Mouse (Mus musculus) kidney, postnatal 0 days (tissue): ENCODE data around the gene Trank1. TPM values are rescaled to one million over a fixed set of nuclear protein-coding genes. Genes with fewer than 3 reads are reported as not detected.

Source experiments
- ATAC-seq: fragments of 200-750 bp; cut with Nextera tagmentation; replicated peaks from 2 replicates; pipeline ENCODE4 v1.8.0; 2017; ENCODE audit warnings: low read depth, moderate number of reproducible peaks, moderate TSS enrichment, moderate library complexity; ENCODE audit not compliant: low FRiP score
- DNase-seq: peaks from one replicate; pipeline ENCODE4 v3.0.0-alpha.2; 2016; ENCODE audit warnings: low spot score
- H3K27ac ChIP-seq: fragments of 300-500 bp; sonication (generic); 2 replicates; pipeline ENCODE4 v1.5.1; 2014; ENCODE audit warnings: mild to moderate bottlenecking
- H3K27me3 ChIP-seq: fragments of 300-500 bp; sonication (generic); 2 replicates; pipeline ENCODE4 v1.6.1; 2014; ENCODE audit warnings: low read length, mixed read lengths; ENCODE audit not compliant: insufficient read depth
- H3K36me3 ChIP-seq: fragments of 300-500 bp; sonication (generic); 2 replicates; pipeline ENCODE4 v1.6.1; 2014; ENCODE audit warnings: low read length, mixed read lengths; ENCODE audit not compliant: insufficient read depth
- H3K4me1 ChIP-seq: fragments of 300-500 bp; sonication (generic); replicated peaks from 2 replicates; pipeline ENCODE4 v1.6.1; 2014; ENCODE audit warnings: antibody characterized with exemption, low read length, mixed read lengths; ENCODE audit not compliant: insufficient read depth
- H3K4me2 ChIP-seq: fragments of 300-500 bp; sonication (generic); 2 replicates; pipeline ENCODE4 v1.6.1; 2014; ENCODE audit warnings: mild to moderate bottlenecking, low read length, moderate library complexity, mixed read lengths
- H3K4me3 ChIP-seq: fragments of 300-500 bp; sonication (generic); replicated peaks from 2 replicates; pipeline ENCODE4 v1.5.1; 2014; ENCODE audit warnings: low read depth, low read length
- H3K9ac ChIP-seq: fragments of 300-500 bp; sonication (generic); 2 replicates; pipeline ENCODE4 v1.6.1; 2014; ENCODE audit warnings: low read depth, low read length
- H3K9me3 ChIP-seq: fragments of 300-500 bp; sonication (generic); replicated peaks from 2 replicates; pipeline ENCODE4 v1.6.1; 2016; ENCODE audit warnings: low read length, inconsistent platforms, mixed read lengths
- CTCF ChIP-seq: IDR thresholded peaks from 2 replicates; pipeline ENCODE4 v1.5.1; 2016; ENCODE audit warnings: antibody characterized with exemption, low read depth, mild to moderate bottlenecking, moderate library complexity
- WGBS: fragments of 180-500 bp; shearing (Covaris S2); extraction: QIAGEN DNeasy Blood & Tissue Kit; methylation state at CpG from one replicate; pipeline ENCODE4 v1.1.7; 2014; 5-methylcytosine and 5-hydroxymethylcytosine counted together
- polyA plus RNA-seq: library from polyadenylated mRNA; unstranded; fragments of >200 nt; fragmentation: Nextera tagmentation; extraction: Ambion mirVana; gene quantifications from 2 replicates; pipeline ENCODE4 v1.2.1, GENCODE M21; 2015

The Trank1 gene
- polyA plus RNA-seq, 1 experiment from 2014 or later, result 1.0 TPM

DNA sequence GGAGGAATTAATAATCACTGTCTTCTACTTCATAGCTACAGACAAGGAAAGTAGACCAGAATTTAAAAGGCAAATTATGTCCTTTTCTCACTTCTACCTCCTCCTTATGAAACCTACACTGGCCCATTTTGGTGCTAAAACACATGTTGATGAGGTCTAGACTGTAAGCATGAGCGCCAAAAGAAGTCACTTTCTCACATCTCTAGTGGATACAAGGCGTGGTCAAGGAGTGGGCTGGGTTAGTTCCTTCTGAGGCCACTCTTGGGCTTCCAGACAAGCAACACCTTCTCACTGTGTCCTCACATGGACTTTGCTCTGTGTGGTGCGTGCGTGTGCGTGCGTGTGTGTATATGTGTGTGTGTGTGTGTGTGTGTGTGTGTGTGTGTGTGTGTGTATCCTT, 70.9 kb downstream of the Trank1 start:
- no peak for ATAC-seq
- Histone ChIP-seq H3K36me3 (no peaks in the 10 kb centered on the region), H3K9ac (no peak overlapping the region), H3K9me3 (no peaks in the 10 kb centered on the region), H3K27me3 (no peaks in the 10 kb centered on the region), H3K4me3 (no peak overlapping the region), H3K4me1 (no peaks in the 10 kb centered on the region), H3K27ac (no peak overlapping the region), H3K4me2 (no peak overlapping the region)
- DNase-seq, result no peak
- WGBS, result 93% methylated on average over 6 of the region's 6 CpGs
- TF ChIP-seq CTCF, result no peak

DNA sequence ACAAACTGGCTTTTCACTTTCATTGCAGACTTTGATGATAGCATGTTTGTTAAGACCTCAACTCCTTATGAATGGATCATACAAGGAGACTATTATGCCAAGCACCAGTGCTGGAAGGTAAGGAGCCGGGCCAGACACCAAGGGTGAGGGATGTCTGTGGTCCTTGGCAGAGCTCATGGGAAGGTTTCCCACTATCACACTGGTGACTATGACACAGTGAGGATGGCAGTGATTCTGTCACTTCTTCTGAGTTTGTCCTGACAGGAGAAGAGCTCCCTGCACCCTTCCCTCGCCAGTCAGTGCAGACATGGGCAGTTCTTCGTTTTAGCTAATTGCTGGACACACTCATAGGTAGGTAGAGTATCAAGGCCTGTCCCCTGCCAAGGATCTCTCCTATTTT, 71.5 kb downstream of the Trank1 start:
- Histone ChIP-seq H3K36me3 (no peaks in the 10 kb centered on the region), H3K4me3 (no peak overlapping the region), H3K9ac (no peak overlapping the region), H3K27me3 (no peaks in the 10 kb centered on the region), H3K4me1 (no peaks in the 10 kb centered on the region), H3K27ac (no peak overlapping the region), H3K9me3 (no peaks in the 10 kb centered on the region), H3K4me2 (no peak overlapping the region)
- DNase-seq (no peak), ATAC-seq (no peak)
- no peak for TF ChIP-seq CTCF
- WGBS, result 84% methylated on average over 3 of the region's 3 CpGs

DNA sequence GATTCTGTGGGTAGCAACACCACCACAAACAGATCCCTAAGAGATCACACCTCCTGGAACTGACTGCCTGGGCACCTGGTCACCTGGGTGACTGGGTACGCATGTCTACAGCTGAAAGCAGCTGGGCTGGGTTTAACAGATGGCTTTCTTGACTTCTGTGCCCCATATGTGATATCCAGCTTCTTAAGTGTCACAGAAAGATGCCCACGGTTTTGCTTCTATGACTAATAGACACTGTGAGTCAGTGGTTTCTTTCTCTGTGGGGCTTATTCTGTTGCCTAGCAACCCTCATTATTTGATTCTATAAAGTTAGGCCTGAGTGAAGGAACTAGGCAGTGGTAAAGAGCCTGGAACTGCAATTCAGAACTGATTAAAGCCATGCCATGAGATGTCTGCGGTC, 72.2 kb downstream of the Trank1 start:
- Histone ChIP-seq H3K9me3 (no peaks in the 10 kb centered on the region), H3K4me1 (no peaks in the 10 kb centered on the region), H3K4me2 (no peak overlapping the region), H3K9ac (no peak overlapping the region), H3K27ac (no peak overlapping the region), H3K4me3 (no peak overlapping the region), H3K27me3 (no peaks in the 10 kb centered on the region), H3K36me3 (no peaks in the 10 kb centered on the region)
- TF ChIP-seq CTCF, result no peak
- 70% methylated on average over 3 of the region's 3 CpGs for WGBS
- DNase-seq (no peak), ATAC-seq (no peak)

DNA sequence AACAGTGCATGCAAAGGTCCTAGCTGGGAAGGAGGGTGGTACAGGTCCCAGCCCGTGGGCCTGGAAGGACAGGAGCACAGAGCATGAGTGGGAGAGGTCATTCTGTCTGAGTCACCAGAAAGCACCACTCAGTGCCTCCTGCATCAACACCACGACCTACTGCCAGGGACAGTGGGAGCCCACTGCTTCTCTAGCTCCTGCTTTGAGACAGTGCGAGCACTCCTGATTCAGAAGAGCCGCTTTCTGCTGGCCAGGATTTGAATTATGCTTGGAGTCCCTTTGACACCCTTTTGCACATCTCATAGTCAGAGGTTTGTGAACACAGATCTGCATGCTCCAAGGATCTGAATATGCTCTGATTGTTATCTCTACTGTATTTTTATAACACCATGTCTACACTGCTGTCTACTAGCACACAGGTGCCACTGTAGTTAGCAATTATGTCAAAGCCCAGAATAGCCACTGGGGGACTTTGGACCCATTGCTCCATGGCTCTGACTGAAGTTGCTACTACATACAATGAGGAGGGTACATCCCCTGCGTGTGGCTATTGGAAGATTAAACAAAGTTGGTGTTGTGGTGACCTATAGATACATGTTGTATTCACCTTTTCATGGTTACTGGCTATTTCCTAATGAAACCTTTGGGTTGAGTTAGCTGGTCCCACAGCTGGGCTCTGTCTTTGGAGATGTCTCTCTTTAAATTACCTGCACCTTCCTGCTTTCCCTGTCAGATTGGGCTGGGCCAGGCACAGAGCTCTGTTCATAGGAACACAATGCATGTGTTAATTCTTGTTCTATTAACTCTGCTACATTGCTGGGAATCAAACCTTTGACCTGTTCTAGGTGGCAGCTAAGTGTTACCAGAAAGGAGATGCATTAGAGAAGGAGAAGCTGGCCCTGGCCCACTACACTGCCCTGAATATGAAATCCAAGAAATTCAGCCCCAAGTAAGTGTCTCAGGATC, 74.3 kb downstream of the Trank1 start:
- 79% methylated on average over 5 of the region's 5 CpGs for WGBS
- no peak for TF ChIP-seq CTCF
- Histone ChIP-seq H3K27ac (peak overlapping the region; percentile 40; the same call in 1 of the 2 replicates), H3K9me3 (no peaks in the 10 kb centered on the region), H3K27me3 (no peaks in the 10 kb centered on the region), H3K4me2 (no peak overlapping the region), H3K4me1 (no peaks in the 10 kb centered on the region), H3K4me3 (no peak overlapping the region), H3K9ac (no peak overlapping the region), H3K36me3 (no peaks in the 10 kb centered on the region)
- ATAC-seq, result no peak; the same call in 1 of the 2 replicates
- DNase-seq, result no peak

DNA sequence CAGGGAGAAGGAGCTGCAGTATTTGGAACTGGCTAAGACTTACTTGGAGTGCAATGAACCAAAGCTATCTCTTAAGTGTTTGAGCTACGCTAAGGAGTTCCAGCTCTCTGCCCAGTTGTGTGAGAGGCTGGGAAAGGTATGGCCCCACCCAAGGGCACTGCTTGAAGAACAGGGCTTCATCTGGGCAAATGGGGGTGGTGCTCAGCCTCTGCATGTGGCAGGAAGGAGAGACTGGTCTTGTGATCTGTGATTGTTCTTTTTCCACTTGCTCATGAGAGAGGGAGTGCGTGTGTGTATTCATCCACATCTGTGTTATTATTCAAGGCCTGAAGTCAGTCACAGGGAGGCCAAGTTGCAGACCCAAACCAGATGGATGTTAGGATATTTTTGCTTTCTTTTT, 75.0 kb downstream of the Trank1 start:
- Histone ChIP-seq H3K27ac (peak overlapping the region; percentile 40; the same call in 1 of the 2 replicates), H3K9ac (no peak overlapping the region), H3K4me1 (no peaks in the 10 kb centered on the region), H3K4me3 (no peak overlapping the region), H3K9me3 (no peaks in the 10 kb centered on the region), H3K36me3 (no peaks in the 10 kb centered on the region), H3K4me2 (no peak overlapping the region), H3K27me3 (no peaks in the 10 kb centered on the region)
- 55% methylated on average over 2 of the region's 2 CpGs for WGBS
- DNase-seq (peak; percentile 24), ATAC-seq (peak; percentile 86; the same call in 1 of the 2 replicates)
- no peak for TF ChIP-seq CTCF

DNA sequence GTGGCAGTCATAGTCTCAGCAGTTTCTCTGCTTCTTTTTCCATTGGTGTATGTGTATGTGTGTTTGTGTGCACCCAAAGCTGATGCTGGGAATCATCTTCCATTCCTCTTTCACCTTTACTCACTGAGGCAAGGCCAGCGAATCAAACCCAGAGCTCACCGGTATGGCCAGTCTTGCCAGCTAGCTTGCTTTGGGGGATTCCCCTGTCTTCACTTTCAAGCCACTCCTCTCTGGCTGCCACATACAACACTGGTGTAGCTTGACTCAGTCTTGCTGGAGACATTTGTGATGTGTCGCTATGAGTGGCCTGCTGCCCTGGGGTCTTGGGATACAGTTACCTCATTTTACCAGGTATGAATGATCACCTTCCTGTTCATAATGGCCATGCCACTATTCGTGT, 76.0 kb downstream of the Trank1 start:
- ATAC-seq (no peak), DNase-seq (no peak)
- Histone ChIP-seq H3K27me3 (no peaks in the 10 kb centered on the region), H3K9me3 (no peaks in the 10 kb centered on the region), H3K4me3 (no peak overlapping the region), H3K27ac (peak overlapping the region; percentile 26; the same call in 1 of the 2 replicates), H3K36me3 (no peaks in the 10 kb centered on the region), H3K9ac (no peak overlapping the region), H3K4me1 (no peaks in the 10 kb centered on the region), H3K4me2 (no peak overlapping the region)
- TF ChIP-seq CTCF, result no peak
- WGBS, result 83% methylated on average over 4 of the region's 4 CpGs
